Mouse (Mus musculus) ES-Bruce4 (cell line): Measurements from ENCODE around the gene Prkx.

ENCODE experiments used
- CTCF ChIP-seq: IDR thresholded peaks from one replicate; pipeline ENCODE4 v1.8.1; 2011; ENCODE audit warnings: low read depth, low read length
- EP300 ChIP-seq: IDR thresholded peaks from 2 replicates; pipeline ENCODE4 v1.6.1; 2011; ENCODE audit warnings: low read depth, low read length; ENCODE audit not compliant: insufficient read depth
- POLR2A ChIP-seq: IDR thresholded peaks from one replicate; pipeline ENCODE4 v1.8.1; 2011; ENCODE audit warnings: low read length; ENCODE audit not compliant: insufficient read depth

DNA sequence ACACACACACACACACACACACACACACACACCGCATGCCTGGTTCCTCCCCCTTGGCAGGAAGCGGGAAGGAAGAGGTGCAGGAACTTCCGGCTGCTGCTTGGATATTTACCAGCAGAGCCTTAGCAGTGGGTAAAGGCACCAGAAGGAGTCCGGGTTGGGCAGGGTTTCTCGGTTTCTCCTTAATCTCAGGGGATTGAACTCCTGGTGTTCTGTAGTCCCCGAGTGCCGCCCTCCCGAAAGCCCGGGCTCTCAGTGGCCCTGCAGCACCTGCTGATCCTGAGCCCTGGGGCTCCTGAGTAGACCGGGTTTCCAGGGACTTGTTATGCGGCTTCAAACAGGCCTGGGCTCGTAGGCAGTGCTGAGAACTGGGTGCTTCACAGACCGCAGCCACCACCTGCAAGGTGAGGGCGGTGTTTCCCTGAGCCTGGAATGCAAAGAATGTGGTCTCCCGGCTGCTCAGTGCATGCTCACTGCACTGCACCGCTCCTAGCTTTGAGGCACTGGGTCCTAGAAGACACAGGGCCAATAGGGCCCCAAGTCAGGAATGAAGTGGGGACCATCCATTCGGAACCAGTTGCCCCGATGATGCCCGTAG is at the start of gene Prkx:
- no peak for TF ChIP-seq CTCF
- TF ChIP-seq POLR2A, result no peak
- 0 out of 2 replicates have a peak, but pooled peaks have one; percentile 52 for TF ChIP-seq EP300
